Mouse (Mus musculus) ES-E14 (cell line): ENCODE data around the gene Gsg1.

Experiments
- CHD2 ChIP-seq: IDR thresholded peaks from 2 replicates; pipeline ENCODE4 v1.6.1; 2014; ENCODE audit warnings: mild to moderate bottlenecking, low read depth, low read length, inconsistent platforms
- MAFK ChIP-seq: IDR thresholded peaks from 2 replicates; pipeline ENCODE4 v1.6.1; 2014; ENCODE audit warnings: mild to moderate bottlenecking, low read depth, low read length, inconsistent platforms; ENCODE audit not compliant: insufficient read depth
- ZC3H11A ChIP-seq: IDR thresholded peaks from 2 replicates; pipeline ENCODE4 v1.6.1; 2012; ENCODE audit warnings: low read depth, mild to moderate bottlenecking, inconsistent platforms, low read length, borderline replicate concordance

GRCm38 (mm10) chr6:135190122-135190521 lies 64.0 kb downstream of the Gsg1 start:
- TF ChIP-seq CHD2 (no peak), ZC3H11A (no peak), MAFK (no peak)
